Mouse (Mus musculus): ENCODE data around the gene Gart. TPM values are rescaled to one million over a fixed set of nuclear protein-coding genes. Genes with fewer than 3 reads are reported as not detected.
A peak's percentile ranks its signal among the peaks of the same experiment; 100 is the strongest.

Gene Gart
- total RNA-seq, 2 experiments from 2014 or later: 117 to 118 TPM

GRCm38 (mm10) chr16:91612525-91612924, 34.2 kb downstream of the Gart start:
- DNase-seq (ENCODE audit: low spot score in 2 of 2): no peak

DNA sequence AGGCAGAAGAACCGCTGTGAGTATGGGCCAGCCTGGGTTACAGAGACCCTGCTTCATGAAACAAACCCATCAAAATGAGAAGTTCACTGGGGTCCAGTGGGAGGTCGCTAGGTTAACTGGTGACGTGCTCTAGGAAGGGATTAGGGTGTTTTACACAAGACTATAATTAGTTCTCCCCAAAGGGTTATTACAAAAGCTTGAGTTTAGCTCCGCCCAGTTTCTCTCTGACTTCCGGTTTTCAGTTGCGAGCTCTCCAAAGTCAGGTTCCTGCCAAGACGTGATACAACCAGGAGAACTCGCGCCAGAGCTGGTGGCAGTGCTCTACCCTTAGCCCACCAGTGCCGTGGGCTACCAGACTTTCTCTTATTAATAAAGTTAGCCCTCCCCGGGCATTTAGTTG, 35.5 kb downstream of the Gart start:
- DNase-seq (ENCODE audit: low spot score in 2 of 2): no peak

GRCm38 (mm10) chr16:91609501-91610245, 37.1 kb downstream of the Gart start:
- no peak for DNase-seq (ENCODE audit: low spot score in 2 of 2)

GRCm38 (mm10) chr16:91606958-91607357, 39.8 kb downstream of the Gart start:
- no peak for DNase-seq (ENCODE audit: low spot score in 2 of 2)

- DNase-seq (ENCODE audit: low spot score in 2 of 2): no peak
These were observed 41.6 kb downstream of the Gart start for GRCm38 (mm10) chr16:91605156-91605555.

GRCm38 (mm10) chr16:91601693-91602092, 45.1 kb downstream of the Gart start:
- no peak for DNase-seq (ENCODE audit: low spot score in 2 of 2)

DNA sequence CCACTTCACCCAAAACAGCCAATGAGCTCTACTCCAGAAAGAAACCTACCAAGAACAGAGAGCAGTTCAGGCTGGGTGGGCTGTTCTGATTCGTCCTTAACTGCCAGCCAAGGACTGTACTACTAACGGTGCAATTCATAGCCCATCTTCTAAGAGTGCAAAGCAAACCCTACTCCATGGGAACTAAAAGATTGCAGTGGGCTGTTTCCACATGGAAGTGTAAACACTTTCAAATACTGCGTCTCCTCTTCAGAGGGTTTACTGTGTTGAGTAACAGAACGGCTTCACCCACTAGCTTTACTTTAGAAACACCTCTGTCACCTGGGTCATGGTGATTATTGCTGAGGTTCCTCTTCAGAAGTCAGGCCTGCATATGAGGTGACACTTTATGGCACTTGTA, 45.7 kb downstream of the Gart start:
- DNase-seq (ENCODE audit: low spot score in 2 of 2): no peak

- DNase-seq (ENCODE audit: low spot score in 2 of 2): no peak
These were observed 47.5 kb downstream of the Gart start for GRCm38 (mm10) chr16:91599242-91599641.

GRCm38 (mm10) chr16:91597672-91598010, 49.1 kb downstream of the Gart start, which contains the start of gene Tmem50b:
TSS of gene Tmem50b (minus strand) at chr16:91597800.
- peak; percentile 95 to 98 for DNase-seq (ENCODE audit: low spot score in 2 of 2)

- no peak for DNase-seq (ENCODE audit: low spot score in 2 of 2)
These were observed 49.7 kb downstream of the Gart start for GRCm38 (mm10) chr16:91596779-91597671.

DNA sequence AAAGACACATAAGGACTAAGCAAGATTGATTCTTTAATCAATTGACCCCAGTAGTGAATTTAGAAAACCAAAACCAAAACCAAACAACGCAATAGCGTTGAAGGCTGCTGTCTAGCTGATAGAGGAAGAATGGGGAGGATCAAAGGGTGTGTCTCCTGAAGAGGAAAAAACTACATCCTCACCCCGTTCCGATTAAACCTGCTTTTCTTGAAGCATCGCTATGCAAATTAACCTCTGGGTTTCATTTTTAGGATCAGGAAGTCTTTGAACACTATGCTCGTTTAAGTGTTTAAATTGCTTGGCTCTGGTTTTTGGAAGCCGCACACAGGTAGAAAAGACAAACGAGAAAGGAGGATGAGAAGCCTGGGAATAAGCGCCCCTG, 50.4 kb downstream of the Gart start:
- DNase-seq (ENCODE audit: low spot score in 2 of 2): no peak

DNA sequence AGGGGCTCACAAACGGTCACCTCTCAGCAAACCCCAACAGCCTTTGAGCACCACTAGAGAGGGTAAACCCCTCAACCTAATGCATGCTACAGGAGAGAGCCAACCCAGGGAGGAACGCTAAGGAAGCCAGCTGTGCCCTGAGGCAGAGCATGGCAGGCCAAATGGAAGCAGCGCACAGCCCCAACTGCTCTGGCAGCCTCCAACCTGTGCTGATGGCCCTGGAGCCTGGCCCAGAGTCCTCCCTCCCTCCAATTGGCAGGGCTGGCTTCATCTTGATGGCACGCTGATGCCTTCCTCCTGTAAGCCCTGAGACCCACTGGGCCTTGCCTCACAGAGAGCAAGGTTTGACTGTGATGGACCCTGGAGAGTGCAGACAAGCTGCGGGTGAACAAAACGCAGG, 51.7 kb downstream of the Gart start:
- no peak for DNase-seq (ENCODE audit: low spot score in 2 of 2)

DNA sequence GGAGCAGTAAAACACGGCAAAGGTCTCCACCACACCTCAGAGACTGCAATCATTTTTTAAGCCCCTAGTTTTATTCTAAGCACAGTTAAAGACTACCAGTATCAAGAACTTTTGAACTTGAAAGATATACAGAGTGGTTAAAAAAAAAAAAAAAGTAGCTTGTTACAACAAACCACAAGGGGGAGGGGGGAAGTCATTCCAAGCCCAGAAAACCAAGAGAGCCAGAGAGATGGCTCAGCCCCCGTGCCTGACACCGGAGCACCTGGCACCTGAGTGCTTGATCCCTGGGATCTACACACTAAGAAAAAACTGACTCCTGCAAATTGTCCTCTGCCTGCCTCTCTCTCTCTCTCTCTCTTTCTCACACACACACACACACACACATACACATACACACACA, 53.5 kb downstream of the Gart start:
- DNase-seq (ENCODE audit: low spot score in 2 of 2): no peak

DNA sequence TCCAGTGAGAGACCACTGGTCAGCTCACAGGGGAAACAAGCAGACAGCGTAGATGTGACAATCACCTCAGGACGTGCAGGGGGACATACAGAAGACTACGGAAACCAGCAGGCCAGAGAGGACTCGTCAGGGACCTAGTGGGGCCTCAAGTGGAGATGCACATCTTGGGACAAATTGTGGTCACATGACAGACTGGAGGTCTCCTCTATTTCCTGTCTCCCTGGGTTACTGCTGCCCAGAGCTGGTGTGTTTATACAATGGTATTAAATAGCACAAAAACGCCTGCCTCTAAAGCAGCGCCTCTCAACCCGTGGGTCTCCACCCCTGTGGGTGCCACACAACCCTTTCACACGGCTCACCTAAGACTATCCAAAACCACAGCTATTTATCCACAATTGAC, 54.6 kb downstream of the Gart start:
- DNase-seq (ENCODE audit: low spot score in 2 of 2): no peak

- no peak for DNase-seq (ENCODE audit: low spot score in 2 of 2)
These were observed 58.0 kb downstream of the Gart start for GRCm38 (mm10) chr16:91588703-91589102.

DNA sequence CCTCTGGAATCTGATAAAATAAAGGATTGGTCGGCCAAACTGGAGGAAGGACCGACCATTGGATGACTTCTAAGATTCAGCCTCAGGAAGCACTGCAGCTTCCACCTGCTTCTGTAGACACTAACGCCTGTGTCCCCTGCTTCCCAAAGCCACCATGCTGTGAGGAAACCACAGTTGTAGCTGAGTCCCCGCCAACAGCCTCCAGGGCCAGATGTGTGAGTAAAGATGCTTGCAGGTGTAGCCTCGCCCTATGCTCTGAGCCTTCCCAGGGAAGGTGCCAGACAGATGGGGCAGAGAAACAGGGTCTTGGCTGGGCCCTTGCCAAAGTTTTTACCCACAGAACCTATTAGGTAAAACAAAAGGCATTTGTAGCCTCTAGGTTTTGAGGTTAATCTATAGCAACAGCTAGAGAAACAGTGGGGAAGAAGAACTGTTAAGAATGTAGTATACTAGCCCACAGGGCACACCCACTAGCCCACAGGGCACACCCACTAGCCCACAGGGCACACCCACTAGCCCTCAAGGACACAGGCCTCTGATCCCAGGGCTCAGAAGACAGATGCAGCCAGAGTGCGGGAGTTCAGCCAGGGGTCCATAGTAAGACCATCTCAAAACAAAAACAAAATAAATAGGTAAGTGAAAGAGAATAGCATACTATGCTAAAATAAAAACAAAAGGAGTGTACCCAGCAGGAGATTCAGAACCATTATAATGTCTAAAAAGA, 58.9 kb downstream of the Gart start:
- no peak for DNase-seq (ENCODE audit: low spot score in 2 of 2)

- no peak for DNase-seq (ENCODE audit: low spot score in 2 of 2)
These were observed 60.5 kb downstream of the Gart start for GRCm38 (mm10) chr16:91586244-91586643.

- DNase-seq (ENCODE audit: low spot score in 2 of 2): no peak
These were observed 61.1 kb downstream of the Gart start for GRCm38 (mm10) chr16:91585617-91586016.

- no peak for DNase-seq (ENCODE audit: low spot score in 2 of 2)
These were observed 64.4 kb downstream of the Gart start for GRCm38 (mm10) chr16:91582307-91582706.

DNA sequence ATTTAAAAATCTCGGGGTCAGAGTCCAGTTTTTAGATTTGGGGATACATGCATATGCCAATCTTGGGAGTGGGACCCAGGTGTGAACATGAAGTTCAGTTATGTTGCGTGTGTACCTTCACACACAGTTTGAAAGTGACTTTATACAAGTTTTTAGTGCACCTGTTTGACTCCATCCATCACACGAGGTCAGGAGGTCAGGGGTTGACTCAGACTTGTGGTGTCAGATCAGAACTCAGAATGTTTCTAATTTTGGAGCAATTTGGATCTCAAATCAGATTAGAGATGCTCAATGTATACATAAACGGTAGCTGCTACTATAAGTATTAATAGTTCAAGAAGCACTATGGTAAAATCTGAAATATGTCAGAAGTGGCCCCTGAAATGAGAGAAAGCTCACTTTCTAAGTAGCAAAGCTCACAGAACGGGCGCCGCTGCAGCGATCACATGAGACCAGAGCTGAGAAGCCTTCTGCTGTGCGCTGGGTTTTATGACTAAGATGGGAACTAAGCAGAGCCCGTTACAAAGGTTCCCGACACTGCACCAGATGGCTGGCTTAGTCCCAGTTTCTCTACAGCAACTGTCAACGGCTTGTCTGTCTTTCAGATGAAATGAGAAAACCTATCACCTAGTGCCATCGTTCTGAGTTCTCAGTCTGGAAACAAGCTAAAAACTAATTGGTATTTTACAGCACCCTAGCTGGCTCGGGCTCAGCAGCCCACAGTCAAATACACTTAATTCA, 67.6 kb downstream of the Gart start:
- DNase-seq (ENCODE audit: low spot score in 2 of 2): no peak

DNA sequence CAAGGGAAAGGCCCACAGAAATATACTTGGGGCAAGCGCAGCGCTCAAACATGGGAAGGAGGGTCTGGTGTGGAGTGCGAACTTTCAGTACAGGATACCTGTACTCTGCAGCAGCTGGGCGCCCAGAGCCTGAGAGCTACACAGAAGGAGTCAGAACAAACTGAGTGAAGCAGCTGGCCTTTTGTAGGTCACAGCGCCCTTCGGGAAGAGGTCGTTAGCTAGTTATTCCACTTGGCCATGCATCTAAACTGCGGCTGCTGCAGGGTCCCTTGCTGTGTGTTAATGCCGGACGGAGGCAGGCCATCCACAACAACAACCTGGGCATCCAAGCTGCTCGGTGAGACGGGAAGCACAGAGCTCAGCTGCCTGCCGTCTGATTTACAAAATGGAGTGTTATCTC, 71.6 kb downstream of the Gart start:
- DNase-seq (ENCODE audit: low spot score in 2 of 2): no peak
